Mouse (Mus musculus) cerebellum, adult 2 months (tissue): ENCODE results near the gene Efnb2.

ENCODE experiments used
- CTCF ChIP-seq: fragments of 200-500 bp; IDR thresholded peaks from 2 replicates; pipeline ENCODE4 v1.5.1; 2011; ENCODE audit warnings: low read depth, mild to moderate bottlenecking, control low read depth, low read length, moderate library complexity, borderline replicate concordance; ENCODE audit not compliant: insufficient read depth
- POLR2A ChIP-seq: fragments of 200-500 bp; IDR thresholded peaks from 2 replicates; pipeline ENCODE4 v1.6.1; 2011; ENCODE audit warnings: low read length, control low read depth, borderline replicate concordance; ENCODE audit not compliant: insufficient read depth

DNA sequence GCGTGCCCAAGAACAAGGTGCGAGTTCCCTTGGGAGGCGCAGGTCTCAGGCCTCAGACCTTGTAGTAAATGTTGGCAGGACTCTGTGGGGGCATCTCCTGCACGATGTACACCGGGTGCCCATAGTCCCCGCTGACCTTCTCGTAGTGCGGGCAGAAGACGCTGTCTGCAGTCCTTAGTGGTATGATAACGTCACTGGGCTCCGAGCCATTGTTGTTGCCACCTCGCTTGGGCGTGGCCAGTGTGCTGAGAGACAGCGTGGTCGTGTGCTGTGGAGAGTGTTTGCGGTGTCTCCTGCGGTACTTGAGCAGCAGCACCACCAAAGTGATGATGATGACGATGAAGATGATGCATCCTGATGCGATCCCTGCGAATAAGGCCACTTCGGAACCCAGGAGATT lies 40.5 kb downstream of the Efnb2 start:
- TF ChIP-seq CTCF (no peak), POLR2A (no peak)
